Mouse (Mus musculus): ENCODE results near the gene Ppid.

GRCm38 (mm10) chr3:79576865-79577264 is 14.3 kb upstream of the Ppid start:
- TF ChIP-seq ZNF384 (IDR thresholded peaks at IDR 0.05; ENCODE audit: low read depth, low read length) (no peak), MAFK (IDR thresholded peaks at IDR 0.05; ENCODE audit: insufficient read depth, low read depth, low read length) (no peak), HCFC1 (IDR thresholded peaks at IDR 0.05; ENCODE audit: borderline replicate concordance, insufficient read depth, low read length) (no peak), CHD2 (IDR thresholded peaks at IDR 0.05; ENCODE audit: low read depth, low read length) (no peak)
